Mouse (Mus musculus): ENCODE results near the gene Lingo1.

- TF ChIP-seq CTCF (IDR thresholded peaks at IDR 0.05; ENCODE audit: low read depth, low read length): no peak
- no peak for TF ChIP-seq GATA1 (IDR thresholded peaks at IDR 0.05; ENCODE audit: borderline replicate concordance, low read length)
Observed at GRCm38 (mm10) chr9:56832900-56833299, 36.6 kb upstream of the Lingo1 start.

Data from G1E (cell line).